Mouse (Mus musculus): Measurements from ENCODE around the gene Gm28044.
A peak's percentile ranks its signal among the peaks of the same experiment; 100 is the strongest.
"Not testable (repeated sequence)": the region's sequence is repeated elsewhere in the genome, so short reads cannot be mapped to it uniquely, and the experiment has no call there.

Gene Gm28044

DNA sequence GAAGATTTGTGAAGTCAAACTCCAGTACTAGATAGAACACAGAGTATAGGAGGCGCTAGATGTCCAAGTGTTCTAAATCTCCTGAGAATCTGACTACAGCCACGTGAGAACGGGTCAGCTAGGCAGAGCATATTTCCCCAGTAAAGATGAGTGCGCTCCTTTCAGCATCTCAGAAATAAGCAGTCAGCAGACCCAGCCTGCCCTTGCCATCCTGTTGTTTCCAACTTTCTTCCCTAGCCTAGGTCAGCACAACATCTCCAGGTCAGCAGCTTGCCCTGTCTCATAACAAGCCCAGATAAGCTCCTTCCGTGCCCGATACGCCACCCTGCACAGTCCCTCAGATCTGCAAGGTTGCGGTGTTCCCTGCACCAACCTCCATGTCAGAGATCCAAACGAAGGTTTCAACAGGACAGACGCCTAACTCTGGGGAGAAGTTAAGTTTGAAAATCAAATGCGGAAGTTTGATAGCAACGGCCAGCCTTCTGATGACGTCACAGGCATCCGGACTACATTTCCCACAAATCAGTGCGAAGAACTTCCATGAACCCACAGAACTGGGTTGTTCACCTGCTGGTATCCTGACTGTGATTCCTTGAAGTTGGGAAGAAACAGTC lies at the start of gene Gm28044, which contains the start of gene Zfp953:
Gene Gm28044, minus strand, starts transcription at position 406 of the 614 bp plus-strand sequence.
Gene Zfp953, minus strand, starts transcription at position 475 of the 614 bp plus-strand sequence.
- DNase-seq: peak; percentile 94 to 95

DNA sequence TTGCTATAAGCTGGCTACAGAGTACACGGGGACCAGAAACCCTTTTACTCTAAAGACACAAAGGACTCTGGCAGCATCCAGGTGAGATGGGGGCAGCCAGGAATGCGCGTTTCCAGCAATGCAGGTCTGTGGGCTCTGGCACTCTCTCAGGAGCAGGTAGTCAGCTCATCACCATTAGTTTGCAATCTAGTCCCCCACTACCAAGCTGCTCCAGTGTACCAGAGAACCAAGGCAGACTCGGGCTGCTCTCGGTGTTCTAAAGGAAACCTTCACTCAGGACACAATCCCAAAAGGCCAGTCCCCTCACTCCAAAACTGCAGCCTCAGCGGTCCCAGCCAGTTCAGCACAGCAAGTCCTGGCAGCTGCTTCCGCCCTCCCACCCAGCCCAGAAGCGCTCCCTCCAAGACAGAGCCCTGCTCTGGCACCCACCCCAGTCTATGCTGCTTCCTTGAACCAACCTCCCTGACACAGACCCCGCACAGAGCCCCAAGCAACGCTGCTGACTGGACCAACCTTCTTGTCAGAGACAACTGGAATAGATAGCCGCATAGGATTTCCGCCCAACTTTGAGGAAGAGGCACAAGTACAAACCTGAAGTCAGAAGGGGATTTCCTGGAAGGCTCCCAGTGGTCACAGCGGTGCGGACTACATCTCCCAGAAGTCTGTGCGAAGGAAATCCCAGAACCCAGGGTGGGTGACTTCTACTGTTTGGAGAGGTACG lies 39.0 kb upstream of the Gm28044 start, which contains the start of gene Zfp429:
Gene Zfp429, minus strand, starts transcription at position 637 of the 721 bp plus-strand sequence.
- peak; percentile 82 to 85 for DNase-seq

DNA sequence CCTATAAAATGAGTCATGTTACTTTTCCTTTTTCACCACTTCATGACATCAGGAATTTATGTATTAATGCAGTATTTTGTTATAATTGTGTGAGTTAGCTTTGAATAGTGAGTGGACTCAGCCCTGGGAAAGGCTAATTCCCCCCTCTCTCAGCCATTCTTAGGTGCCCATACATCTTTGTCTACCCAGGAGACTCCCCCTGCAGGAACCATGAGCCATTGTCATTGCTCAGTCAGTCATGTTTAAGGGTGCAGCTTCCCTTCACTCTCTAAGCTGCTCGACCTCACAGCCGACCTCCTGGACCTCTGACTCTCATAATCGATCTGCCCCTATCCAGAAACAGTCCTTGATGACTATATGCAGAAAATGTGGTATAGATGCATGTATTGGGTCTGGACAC lies 15.9 kb upstream of the Gm28044 start:
- DNase-seq: not testable (repeated sequence)

DNA sequence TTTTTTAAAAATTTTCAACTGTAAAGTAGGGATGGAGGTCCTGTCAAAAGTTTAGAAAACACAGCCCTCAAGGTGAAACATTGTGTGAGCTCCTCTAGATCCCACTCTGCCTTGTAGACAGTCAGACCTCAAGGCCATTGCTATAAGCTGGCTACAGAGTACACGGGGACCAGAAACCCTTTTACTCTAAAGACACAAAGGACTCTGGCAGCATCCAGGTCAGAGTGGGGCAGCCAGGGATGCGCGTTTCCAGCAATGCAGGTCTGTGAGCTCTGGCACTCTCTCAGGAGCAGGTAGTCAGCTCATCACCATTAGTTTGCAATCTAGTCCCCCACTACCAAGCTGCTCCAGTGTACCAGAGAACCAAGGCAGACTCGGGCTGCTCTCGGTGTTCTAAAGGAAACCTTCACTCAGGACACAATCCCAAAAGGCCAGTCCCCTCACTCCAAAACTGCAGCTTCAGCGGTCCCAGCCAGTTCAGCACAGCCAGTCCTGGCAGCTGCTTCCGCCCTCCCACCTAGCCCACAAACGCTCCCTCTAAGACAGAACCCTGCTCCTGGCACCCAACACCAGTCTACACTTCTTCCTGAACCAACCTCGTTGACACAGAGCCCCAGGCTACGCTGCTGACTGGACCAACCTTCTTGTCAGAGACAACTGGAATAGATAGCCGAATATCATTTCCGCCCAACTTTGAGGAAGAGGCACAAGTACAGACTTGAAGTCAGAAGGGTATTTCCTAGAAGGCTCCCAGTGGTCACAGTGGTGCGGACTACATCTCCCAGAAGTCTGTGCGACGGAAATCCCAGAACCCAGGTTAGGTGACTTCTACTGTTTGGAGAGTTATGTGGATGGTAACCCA lies 14.9 kb upstream of the Gm28044 start, which contains the start of the genes Gm28041 and Zfp456:
Gene Gm28041, minus strand, starts transcription at position 684 of the 862 bp plus-strand sequence.
Gene Zfp456, minus strand, starts transcription at position 761 of the 862 bp plus-strand sequence.
- DNase-seq: peak; percentile 86 to 89

DNA sequence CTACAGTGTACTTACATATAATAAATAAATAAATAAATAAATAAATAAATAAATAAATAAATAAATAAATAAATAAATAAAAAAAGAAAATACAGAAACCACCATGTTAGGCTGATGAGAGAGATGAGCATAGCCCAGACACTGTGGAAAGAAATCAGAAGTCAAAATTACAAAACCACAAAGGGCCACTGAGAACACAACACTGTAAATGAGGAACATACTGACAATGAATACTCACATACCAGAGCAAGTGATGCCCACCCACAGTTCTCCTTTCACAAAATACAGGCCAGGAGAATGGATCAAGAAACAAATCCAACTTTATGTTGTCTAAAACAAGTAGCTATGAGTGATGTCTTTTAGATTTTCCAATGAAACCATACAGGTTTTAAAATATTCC lies 8.5 kb downstream of the Gm28044 start:
- no peak for DNase-seq

DNA sequence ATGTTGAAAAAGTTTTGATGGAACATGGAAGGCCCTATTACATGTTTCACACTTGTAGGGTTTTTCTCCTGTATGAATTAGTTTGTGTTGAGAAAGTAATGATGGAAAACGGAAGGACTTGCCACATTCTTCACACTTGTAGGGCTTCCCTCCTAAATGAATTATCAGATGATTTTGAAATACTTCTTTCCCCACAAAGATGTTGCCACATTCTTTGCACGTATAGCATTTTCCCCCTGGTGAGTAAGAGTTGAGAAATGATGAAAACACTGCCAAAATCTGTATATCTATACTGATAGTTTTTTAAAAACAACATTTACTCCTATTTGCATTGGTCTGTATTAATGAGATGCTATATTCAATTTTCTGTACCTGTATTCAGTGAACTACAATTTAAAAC lies 16.9 kb downstream of the Gm28044 start:
- DNase-seq: no peak

DNA sequence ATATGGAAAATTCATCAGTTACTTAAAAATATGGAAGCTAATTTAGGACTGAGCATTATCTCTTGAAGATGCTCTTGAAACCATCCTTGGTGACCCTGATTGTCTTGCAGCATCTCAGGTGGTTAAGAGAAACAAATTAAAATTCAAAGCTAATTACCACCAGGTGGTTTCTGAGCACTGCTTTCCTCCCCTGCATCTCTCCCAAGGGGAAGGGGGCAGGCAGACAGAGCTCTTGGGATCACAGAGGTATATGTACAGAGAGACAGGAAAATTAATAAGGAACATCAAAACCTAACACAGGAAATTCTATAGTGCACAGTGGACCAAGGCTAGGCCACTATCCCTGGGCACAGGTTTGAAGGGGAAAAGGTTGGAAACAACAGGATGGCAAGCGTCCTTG lies 27.5 kb downstream of the Gm28044 start:
- DNase-seq: no peak

DNA sequence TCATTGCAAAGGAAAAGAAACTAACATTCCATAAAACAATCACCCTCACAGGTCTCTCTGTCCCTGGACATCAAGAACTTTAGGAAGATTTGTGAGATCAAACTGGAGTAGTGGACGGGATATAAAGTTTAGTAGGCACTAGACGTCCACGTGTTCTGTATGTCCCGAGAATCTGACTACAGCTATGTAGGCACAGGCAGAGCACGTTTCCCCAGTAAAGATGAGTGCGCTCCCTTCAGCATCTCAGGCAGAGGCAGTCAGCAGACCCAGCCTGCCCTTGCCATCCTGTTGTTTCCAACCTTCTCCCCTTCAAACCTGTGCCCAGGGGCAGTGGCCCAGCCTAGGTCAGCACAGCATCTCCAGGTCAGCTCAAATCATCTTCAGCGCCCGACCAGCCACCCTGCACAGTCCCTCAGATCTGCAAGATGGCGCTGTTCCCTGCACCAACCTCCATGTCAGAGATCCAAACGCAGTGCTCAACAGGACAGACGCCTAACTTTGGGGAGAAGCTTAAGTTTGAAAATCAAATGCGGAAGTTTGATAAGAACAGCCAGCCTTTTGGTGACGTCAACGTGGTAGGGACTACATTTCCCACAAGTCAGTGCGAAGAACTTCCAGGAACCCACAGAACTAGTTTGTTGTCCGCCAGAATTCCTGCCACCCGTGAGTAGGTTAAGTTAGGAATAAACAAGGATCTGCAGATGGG lies 28.2 kb downstream of the Gm28044 start, which contains the start of gene Zfp595:
Gene Zfp595, minus strand, starts transcription at position 552 of the 706 bp plus-strand sequence.
- peak; percentile 91 to 93 for DNase-seq

DNA sequence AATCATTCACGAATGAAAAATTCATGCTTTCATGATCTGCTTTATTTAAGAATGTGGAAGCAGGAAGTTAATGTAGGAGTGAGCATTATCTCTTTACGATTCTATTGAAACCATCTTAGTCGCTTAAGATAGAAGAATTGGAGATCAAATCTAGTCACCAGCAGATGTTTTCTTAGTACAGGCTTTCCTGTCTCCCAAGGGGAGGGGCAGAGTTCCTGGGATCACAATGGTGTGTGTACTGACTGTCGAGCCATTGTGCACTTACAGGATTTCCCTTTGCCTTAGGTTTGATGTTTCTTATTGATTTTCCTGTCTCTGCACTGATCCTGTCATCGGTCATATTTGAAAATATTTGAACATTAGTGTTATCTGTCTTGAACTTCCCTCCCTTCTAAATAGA lies 53.6 kb downstream of the Gm28044 start:
- DNase-seq: no peak

DNA sequence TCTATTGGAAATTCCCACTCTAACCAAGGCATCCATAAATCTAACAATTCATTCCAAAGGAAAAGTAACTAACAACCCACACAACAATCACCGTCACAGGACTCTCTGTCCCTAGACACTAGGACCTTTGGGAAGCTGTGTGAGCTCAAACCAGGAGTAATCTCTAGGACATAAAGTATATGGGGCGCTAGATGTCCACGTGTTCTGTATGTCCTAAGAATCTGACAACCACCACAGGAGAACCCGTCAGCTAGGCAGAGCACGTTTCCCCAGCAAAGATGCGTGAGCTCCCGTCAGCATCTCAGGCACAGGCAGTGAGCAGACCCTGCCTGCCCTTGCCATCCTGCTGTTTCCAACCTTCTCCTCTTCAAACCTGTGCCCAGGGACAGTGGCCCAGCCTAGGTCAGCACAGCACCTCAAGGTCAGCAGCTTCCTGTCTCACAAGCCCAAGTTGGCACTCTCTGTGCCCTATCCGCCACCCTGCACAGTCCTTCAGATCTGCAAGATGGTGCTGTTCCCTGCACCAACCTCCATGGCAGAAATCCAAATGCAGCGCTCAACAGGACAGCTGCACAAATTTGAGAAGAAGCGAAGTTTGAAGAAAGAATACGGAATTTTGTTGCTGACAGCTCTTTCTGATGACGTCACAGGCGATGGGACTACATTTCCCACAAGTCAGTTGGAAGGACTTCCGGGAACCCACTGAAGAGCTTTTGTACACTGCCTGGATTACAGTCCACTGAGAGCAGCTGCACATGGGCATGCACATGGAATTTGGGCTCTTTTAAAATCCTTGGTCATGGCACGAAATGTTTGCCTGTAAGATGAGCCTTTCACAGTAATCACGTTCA lies 54.3 kb downstream of the Gm28044 start, which contains the start of gene Zfp457:
Gene Zfp457, minus strand, starts transcription at position 664 of the 851 bp plus-strand sequence.
- peak; percentile 92 to 93 for DNase-seq

DNA sequence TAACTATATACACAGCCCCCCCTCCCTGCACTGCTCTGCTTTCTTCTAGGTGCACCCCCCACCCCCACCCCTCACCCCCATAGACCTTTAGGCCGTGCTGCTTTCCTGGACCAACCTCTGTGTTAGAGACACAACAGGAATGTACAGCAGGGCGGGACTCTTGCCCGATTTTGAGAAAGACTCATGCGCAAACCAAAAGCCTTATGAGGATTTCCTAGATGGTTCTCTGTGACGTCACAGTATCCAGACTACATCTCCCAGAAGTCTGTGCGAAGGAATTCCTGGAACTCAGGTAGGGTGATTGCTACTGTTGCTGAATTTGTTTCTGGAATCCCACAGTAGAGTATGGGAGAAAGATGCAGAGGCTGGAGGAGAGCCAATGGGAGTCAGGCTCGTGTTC lies 82.0 kb downstream of the Gm28044 start, which contains the start of gene Zfp458:
Gene Zfp458, minus strand, starts transcription at position 153 of the 400 bp plus-strand sequence.
- DNase-seq: peak; percentile 12 to 19

DNA sequence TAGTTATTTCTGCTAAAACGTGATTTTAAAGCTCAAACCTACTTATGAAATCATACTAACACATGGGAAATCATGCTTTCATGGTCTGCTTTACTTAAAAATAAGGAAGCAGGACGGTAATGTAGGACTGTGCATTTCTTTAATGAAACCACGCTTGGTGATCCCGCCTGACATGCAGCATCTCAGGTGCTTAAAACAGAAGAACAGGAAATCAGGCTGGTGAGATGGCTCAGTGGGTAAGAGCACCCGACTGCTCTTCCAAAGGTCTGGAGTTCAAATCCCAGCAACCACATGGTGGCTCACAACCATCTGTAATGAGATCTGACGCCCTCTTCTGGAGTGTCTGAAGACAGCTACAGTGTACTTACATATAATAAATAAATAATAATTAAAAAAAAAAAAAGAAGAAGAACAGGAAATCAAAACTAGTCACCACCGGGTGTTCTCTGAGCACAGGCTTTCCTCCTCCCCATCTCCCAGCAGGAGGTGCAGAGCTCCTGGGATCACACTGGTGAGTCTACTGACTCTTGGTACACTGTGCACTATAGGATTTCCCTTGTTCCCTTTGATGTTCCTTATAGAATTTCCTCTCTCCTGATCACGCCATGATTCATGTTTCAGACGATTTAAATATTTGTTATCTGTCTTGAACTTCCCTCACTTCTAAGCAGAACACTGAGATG lies 90.8 kb downstream of the Gm28044 start:
- not testable (repeated sequence) for DNase-seq

DNA sequence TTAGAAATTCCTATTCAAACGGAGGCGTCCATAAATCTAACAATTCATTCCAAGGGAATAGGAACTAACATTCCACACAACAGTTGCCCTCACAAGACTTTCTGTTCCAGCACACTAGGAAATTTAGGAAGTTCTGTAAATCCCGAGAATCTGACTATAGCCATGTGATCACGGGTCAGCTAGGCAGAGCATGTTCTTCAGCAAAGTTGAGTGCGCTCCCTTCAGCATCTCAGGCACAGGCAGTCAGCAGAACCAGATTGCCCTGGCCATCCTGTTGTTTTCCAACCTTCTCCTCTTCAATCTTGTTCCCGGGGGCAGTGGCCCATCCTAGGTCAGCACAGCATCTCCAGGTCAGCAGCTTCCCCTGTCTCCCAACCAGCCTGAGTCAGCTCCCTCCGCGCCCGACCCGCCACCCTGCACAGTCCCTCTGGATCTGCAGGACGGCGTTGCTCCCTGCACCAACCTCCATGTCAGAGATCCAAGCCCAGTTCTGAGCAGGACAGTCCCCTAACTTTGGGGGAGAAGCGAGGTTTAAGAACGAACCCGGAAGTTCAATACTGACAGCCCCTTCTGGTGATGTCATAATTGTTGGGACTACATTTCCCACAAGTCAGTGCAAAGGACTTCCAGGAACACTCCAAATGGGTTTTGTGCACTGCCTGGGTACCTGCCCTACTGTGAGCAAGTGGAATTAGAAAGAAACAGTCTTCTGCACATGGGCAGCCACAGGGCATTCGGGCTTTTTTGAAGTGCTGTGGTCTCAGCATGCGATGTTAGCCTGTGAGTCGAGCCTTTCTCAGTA lies 91.6 kb downstream of the Gm28044 start:
- peak; percentile 77 to 89 for DNase-seq
